Mouse (Mus musculus) adrenal gland, adult 2 months (tissue): ENCODE data around the gene Rps16. TPM values are rescaled to one million over a fixed set of nuclear protein-coding genes. Genes with fewer than 3 reads are reported as not detected.
A peak's percentile ranks its signal among the peaks of the same experiment; 100 is the strongest.

ENCODE experiments used
- DNase-seq: peaks from one replicate; pipeline ENCODE4 v3.0.0; 2021
- long read RNA-seq: library from polyadenylated mRNA; stranded (forward); transcript quantifications from one replicate; pipeline ENCODE4 v2.0.0, GENCODE M21; 2021
- polyA plus RNA-seq: library from polyadenylated mRNA; depleted of rRNA; stranded (reverse); fragments of >200 nt; gene quantifications from 2 replicates; pipeline ENCODE4 v1.2.3, GENCODE M21; 2012; rRNA removed
- total RNA-seq, 2 experiments: library from RNA; stranded (reverse); gene quantifications; 2 replicates each; pipeline ENCODE4 v1.2.3; 2021

Rps16 gene
- total RNA-seq: 1,000 to 10,000 TPM in 1 of 2 experiments, 100 to 1,000 TPM in 1; 895 to 1,085 TPM
- polyA plus RNA-seq: 555 and 709 TPM in 2 replicates
- long read RNA-seq, transcript Rps16-201 (5 exons, 1,109 nt): major isoform, 331 of 333 reads
- long read RNA-seq, partial matches to known transcripts: 0 of 333 reads
- long read RNA-seq, other reads (novel, unspliced or antisense): 2 of 333 reads

DNA sequence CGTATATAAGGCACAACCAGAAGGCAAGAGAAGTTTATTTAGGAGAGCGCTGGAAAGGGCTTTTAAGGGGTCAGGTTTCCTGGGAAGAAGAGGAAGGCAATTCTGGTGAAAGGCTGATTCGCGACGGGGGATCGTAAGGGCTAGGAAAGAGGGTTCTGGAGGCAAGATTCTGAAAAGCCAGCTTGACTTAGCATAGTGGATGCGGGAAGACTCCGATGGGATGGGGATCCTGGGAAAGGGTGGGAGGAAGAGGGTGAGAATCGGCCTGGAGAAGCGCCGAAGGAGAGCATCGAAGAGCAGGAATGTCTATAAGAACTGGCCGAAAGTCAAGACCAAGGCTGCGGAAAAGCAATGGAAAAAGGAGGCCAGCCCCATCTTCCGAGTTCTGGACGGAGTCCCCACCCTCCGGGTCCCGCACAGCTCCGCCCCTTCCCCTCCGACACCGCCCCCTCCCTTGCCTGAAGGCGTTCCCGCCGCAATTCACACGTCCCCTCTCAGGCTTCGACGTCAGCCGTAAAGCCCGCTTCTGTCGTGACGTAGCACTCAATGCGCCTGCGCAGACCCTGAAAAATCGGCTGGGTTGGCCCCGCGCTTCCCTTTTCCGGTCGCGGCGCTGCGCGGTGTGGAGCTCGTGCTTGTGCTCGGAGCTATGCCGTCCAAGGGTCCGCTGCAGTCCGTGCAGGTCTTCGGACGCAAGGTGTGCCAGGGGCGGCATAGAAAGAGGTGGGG, at the start of gene Rps16:
Gene Rps16 (plus strand): TSS at position 498 of the 729 bp plus-strand sequence.
- peak; percentile 99 for DNase-seq

DNA sequence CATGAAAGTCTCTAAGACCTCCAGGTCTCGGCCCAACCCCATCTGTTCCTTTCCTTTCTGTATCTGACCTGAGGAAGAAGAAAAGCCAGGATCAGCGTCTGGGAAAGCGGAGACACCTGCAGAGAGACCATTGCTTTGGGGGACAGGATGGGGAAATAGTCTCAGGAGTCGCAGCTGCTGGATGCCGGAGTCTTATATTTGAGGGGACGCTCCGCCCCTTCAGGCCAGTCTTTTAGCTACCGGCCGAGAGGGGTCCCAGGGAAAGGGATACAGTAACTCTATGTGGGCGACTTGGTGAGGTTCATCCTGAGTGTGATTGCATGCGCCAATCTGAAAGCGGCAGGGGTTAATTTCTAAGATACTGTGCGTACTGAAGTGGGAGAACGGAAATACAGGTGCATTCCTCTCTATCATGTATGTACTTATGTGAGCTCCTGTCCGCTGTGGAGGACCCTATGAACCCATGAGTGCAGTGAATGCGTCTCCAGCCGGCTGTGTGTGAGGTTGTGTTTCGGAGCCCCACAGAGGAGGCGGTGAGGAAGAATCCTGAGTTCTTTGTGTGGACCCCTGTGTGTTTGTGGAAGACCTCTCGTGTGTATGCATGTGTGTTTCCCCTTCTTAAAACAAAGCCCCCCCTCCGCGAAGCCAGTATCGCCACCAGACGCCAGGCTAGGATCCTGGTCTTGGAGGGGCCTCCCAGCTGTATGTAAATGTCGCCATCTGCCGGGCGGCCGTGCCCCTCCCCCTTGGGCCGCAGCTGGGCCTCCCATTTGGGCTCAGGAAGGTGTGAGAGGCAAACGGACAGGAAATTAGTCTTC, 48.6 kb upstream of the Rps16 start, which contains the start of gene Dll3:
Gene Dll3 (minus strand): TSS at position 623 of the 818 bp plus-strand sequence.
- DNase-seq: peak; percentile 64

DNA sequence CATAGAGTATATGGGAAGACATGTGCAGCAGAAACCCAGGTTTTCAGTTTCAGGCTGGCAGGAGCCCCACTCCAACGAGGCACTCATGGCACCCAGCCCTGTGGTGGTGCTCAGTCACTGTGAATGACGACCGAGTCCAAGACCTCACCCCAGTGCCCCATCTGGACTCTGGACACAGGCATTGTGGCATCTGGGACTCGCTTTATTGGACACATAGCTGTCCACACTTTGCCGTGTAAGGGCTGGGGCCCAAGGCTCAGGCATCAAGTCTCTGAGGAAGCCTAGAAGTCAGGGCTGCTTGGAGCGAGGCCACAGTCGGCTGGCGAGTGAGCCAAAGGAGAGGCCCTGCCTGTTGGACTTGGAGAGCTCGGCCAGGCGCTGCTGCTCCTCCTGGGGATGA, 44.8 kb upstream of the Rps16 start:
- peak; percentile 32 for DNase-seq

DNA sequence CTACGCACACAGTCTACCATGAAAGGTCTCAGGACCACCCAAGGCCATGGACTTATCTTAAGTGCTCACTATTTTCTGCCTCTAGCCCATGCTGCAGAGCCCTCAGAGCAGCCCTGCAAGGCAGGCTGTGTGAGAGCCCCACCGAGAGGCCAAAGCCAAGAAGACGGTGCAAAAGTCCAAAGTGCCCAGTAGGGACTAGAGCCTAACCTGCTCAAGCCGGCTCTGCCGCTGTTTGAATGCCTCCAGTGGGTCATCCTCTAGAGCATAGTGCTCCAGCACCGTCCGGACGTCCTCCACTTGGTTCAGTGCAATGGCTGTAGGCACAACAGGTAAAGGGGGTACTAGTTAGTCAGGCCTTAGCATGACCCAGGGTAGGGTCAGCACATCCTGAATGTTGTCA, 44.2 kb upstream of the Rps16 start:
- no peak for DNase-seq

DNA sequence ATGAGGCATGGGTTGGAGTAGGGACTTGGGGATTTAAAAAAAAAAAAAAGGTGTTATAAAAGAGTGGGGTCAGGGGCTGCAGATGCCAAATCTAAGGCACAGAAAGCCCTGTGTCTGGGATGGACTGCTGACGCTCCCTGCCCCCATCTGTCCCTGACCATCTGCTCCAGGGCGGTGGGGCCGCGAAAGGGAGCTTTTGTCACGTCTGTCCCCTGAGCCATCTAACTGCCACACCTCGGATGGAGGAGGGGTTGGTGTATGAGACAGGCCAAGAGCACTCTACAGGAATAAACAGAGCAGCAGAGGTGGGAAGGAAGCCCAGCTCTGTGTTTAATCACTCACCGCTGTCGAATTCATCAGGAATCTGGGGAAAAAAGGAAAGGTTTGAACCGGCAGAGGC, 40.7 kb upstream of the Rps16 start:
- DNase-seq: no peak

DNA sequence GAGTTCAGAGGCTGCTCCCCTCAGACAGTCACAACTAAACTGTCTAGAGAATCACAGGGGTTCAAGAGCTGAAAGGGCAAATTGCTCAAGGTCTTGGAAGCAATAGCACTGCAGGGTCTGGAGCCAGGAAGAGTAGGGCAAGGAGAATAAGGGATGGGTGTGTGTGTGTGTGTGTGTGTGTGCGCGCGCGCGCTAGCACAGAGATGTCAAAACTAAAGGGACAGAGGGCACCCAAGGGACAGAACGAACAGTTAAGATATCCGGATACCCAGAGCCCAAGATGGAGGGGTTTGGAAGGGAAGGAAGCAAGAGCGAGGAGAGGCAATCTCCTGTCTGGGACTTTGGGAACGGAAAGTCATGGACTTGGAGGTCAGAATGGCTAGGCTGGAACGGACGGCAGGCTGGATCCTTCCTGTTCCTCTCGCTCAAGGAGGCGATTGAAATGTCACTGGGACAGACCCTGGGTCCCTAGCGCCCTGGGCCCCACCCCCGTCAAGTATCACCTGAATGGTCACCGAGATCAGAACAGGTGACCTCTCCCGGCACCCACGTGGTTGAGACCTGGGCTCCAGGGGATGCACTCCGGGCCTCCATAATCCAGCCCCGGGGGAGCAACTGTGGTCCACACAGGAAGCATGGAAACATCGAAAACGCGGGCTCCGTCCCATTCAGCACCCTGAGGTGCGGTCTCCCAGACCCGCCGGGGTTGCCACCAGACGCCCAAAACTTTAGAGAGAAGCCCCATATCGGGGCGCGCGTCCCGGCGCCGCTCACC, 39.1 kb upstream of the Rps16 start:
- no peak for DNase-seq

DNA sequence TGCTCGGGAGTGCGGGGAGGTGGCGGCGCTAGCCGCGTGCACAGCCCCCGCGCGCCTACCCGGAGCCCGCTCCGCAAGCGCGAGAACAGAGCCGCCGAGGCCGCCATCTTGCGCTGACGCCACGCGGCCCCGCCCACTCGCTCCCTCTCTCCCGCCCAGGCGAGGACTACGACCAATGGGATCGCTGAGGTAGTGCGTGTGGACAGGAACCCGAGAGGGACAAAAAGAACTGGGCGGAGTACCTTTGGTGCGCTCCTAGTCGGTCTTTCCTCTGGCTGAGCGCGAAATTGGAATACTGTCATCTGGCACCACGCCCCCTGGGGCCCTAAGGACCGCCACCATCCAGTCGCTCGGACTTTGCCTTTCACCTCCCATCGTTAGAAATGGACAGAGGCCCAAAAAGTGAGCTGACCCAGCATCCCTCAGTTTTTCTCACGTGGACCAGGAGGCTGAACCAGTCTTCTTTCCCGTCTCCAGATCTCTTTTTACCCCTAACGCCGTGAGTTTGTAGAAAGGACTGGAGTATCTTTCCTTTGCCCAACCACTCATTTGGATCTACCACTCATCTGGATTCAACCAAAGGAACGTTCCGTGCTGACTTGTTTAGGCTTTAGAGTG, 38.4 kb upstream of the Rps16 start, which contains the start of gene Timm50:
Gene Timm50 (minus strand): TSS at position 147 of the 618 bp plus-strand sequence.
- peak; percentile 99 for DNase-seq

DNA sequence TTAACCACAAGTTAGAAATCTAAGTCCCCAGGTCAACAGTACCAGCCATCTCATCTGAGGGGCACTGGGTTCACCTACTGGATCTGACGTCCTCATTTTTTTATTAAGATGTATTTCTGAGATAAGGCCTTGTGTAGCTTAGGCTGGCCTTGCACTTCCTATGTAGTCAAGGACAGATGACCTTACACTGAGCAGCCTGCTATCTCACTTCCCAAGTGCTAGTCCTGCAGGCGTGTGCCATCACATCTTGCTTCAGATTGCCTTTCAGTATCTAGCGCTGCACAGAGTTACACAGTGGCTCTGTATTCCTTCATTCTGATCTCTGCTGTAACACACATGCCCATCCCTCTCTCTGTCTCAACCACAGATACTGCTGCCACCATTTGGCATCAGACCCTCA, 32.4 kb upstream of the Rps16 start:
- peak; percentile 41 for DNase-seq

DNA sequence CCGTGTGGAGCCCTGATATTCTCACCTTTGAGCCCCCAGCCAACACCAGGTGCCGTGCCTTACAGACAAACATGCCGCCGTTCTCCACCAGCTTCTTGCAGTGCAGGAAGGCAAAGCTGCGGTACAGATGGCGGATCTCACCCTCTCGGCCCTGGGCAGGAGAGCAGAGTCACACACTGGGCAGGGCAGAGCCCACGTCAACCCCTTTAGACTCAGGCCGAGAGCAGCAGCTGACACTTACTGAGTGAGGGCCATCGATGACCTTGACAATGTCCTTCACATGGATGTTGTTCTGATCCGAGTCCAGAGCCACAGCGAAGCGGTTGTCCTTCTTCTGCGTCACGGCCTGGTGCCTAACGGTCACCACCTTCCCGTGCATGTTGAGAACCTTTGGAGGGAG, 31.7 kb upstream of the Rps16 start:
- peak; percentile 84 for DNase-seq

DNA sequence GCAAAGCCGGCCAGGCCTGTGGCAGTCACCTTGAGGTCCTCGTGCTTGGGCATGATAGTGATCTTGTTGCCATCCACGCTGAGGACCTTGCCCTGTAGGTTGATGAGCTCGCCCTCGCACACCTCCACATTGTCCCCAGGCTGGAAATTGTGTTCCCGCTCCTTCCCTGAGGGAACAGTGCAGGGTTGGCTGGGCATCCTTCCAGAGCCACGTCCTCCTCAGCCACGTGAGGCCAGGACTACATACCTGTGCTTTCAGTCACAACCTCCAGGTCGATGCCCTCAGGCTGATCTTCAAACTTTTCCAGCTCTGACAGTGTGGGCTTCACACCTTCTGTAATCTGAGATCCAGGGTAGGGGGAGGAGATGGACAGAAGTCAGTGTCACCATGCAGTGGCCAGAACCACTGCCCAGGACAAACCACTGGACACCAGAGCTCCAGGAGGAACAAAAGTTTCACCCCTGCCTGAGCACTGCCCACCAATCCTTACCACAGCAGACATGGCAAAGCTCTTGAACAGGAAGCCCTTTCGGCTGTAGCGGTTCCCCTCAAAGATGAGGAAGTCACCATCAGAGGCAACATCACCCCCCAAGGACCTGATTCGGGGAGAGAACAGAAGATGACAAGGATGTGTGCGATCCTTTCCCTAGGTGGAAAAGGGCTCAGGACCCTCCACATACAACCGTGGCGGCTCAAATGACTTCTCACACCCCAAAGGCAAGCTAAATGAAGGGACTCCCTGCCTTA, 28.3 kb upstream of the Rps16 start:
- DNase-seq: no peak

DNA sequence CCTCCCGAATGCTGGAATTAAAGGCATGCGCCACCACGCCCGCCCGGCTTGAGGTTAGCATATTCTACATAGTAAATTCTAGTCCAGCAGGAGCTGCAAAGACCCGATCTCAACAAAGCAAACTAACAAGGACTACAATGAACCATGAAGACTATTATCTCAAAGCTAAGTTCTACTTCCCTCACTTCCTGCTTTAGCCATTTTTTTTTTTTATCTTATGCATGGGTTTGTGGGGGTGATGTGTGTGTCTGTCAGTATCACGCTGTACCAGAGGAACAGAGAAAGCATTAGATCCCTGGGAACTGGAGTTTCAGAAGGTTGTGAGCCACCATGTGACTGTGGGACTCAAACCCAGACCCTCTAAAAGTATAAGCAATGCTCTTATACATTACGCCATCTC, 25.2 kb upstream of the Rps16 start:
- DNase-seq: no peak

DNA sequence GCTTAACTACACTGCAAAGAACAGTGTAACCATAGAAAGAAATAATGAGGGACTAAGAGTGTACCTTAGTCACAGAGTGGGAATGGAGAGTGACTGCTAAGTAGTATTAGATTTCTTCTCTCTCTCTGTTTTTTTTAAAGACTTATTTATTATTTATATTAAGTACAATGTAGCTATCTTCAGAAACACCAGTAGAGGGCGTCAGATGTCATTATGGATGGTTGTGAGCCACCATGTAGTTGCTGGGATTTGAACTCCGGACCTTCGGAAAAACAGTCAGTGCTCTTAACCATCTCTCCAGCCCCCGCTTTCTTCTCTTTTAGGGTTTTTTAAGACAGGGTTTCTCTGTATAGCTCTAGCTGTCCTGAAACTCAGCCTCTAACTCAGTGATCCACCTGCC, 24.0 kb upstream of the Rps16 start:
- DNase-seq: no peak

DNA sequence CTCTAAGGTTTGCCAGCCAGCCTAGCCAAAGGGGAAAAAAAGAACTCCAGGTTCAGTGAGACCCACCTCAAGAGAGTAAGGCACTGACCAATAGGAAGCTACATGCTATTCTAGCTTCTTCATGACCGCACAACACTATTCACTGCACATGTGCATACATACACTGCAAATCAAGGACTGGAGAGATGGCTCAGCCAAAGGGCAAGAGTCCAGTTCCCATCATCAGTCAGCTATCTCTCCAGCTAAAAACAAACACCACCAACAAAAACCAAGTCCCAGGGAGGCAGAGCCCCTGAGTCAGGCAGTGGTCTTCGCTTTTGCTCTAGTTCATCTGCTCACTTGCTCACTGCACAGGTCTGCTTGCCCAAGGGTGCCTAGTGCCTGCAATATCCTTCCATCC, 22.2 kb upstream of the Rps16 start:
- no peak for DNase-seq

DNA sequence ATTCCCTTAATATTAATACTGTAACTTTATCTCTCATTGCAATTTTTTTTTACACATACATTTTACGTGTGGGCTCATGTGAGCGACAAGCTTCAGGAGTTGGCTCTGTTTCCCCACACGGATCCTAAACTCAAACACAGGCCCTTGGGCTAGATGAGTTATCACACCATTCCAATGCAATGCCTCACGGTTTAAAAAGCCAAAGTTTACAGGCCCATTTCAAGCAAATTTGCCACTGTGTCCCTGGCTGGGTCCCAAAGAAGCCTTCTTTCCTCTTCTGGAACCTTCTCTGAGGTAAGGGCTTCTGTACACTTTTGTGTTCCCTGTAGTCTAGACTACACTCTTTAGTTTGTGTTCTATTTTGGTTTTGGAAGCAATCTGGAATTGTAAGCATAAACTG, 15.9 kb upstream of the Rps16 start:
- peak; percentile 56 for DNase-seq

DNA sequence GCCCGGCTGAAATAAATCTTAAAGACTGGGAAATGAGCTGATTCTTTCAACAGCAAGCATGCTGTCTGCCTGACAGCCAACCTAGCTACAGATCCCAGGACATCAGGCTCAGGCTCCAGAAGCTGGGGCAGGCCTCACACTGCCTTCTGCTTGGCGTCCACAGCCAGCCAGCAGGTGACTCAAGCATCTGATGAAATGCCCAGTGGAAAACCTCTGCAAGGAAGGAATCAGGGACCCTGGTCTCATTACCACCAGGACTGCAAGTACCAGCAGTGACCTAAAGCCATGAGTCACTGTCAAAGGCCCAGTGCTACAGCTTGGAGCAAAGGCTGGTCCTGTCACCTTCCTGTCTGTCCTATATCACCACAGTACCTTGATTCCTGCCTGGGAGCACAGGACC, 15.0 kb upstream of the Rps16 start:
- DNase-seq: peak; percentile 74

DNA sequence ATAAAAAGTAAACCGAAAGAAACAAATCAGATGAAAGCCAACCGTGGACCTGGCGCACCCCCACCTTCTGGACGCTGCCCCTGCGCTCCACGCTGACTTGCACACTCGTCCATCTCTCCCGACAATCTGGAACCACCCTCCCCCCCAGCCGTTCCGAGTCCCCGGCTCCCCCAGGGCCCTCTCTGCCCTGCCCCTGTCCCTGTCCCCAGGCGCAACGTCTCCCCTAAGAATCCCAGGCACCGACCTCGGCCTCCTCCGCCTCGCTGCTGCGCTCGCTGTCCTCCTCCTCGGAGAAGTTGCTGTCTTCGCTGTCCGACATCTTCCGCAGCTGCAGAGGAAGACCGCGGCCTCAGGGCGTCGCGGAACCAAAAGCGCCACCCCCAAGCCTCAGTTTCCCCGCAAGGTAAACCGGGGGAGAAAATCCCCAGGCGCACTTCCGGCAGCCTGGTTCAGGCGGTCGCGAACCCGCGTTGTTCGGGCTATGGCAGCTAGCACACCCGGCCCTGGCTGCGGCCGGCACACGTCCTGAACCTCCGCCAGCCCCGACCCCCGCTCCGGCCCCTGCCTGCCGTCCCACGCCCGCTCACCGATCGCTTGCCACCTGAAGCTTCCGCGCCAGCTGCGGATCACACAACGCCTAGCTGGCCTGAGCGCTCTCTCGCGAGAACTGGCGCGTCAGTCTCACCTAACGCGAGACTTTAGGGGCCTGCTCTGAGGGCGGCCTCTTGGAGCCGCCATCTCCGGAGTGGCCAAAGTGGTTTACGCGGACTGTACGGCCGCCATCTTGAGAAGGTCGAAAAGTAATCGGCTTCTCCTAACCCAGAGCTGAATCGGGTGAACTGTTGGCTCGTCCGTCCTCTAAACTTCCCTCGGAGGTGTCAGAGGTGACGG, 12.1 kb upstream of the Rps16 start, which contains the start of gene Supt5:
Gene Supt5 (minus strand): TSS at position 639 of the 891 bp plus-strand sequence.
- DNase-seq: peak; percentile 98

DNA sequence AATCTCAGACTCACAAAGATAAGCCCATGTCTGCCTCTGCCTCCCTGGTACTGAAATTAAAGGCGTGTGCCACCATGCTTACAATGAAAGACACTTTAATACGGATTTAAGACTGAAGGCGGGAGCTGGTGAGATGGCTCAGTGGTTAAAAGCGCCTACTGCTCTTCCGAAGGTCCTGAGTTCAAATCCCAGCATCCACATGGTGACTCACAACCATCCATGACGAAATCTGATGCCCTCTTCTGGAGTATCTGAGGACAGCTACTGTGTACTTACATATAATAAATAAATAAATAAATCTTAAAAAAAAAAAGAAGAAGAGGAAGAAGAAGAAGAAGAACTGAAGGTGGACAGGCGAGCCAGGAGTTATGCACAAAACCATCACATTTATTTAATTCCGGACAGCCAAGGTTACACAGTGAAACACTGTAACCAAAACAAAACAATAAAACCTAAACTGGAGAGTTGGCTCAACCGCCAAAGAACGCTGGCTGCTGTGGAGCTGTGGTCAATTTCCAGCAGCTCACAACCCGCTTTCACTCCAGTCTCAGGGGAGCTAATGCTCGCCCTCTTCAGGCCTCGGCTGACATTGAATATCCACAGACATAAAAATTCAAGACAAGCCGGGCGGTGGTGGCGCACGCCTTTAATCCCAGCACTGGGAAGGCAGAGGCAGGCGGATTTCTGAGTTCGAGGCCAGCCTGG, 11.1 kb upstream of the Rps16 start:
- peak; percentile 74 for DNase-seq

DNA sequence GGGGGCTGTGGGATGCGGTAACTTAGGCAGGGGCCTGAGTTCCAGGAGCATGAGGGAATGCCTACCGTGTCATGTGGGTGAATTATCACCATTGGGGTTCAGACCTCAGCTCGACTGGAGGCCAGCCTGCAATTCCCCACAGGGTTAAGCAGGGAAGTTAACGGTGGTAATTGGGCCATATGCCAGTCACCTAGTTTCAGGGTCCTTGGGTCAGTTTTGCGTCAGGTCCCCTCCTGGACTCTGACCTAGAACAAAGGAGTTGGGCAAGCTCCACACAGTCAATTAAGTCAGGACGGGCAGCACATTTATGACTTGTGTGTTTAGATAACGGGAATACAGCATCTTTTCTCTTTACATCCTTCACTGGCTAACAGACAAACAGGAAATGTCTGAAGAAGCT, 9.1 kb upstream of the Rps16 start:
- DNase-seq: no peak

DNA sequence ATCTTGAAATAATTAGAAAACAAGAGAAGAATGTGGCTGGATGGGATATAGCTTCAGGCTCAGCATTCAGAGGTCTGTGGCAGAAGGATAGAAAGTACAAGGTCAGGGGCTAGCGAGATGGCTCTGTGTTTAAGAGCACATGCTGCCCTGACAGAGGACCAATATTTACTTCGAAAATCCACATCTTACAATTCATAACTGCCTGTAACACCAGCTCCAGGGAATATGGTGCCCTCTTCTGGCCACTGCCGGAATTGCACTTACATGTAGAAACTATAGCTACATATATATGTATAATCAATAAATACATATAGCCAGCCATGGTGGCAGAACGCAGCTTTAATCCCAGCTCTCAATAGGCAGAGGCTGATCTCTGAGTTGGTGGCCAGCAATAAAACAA, 5.8 kb upstream of the Rps16 start:
- no peak for DNase-seq
